Mouse (Mus musculus) embryo, embryonic 10 days (tissue): Measurements from ENCODE around the gene Gp9.

ENCODE experiments used
- DNase-seq: peaks from one replicate; pipeline ENCODE4 v3.0.0-alpha.2; 2015; ENCODE audit warnings: low spot score

Gp9 gene

DNA sequence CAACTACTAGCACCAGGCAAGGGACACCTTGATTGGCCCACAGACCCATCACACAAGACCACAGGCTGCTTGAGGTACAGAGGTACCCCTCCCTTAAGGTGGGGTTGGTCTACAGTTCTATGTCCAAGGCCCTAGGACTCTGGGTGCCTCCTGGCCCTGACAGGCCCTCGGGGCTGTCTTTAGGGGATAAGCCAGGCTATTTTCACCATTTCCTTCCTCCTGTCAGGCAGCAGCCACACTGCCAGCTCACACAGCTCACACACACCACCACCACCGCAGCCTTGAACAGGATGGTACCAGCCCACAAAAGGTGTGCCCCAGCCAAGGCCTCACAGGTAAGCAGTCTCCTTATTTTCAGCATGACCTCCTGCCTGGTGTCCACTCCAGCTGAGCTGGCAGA lies at the start of gene Gp9:
Gene Gp9, plus strand, starts transcription at position 231 of the 400 bp plus-strand sequence.
- DNase-seq: no peak

DNA sequence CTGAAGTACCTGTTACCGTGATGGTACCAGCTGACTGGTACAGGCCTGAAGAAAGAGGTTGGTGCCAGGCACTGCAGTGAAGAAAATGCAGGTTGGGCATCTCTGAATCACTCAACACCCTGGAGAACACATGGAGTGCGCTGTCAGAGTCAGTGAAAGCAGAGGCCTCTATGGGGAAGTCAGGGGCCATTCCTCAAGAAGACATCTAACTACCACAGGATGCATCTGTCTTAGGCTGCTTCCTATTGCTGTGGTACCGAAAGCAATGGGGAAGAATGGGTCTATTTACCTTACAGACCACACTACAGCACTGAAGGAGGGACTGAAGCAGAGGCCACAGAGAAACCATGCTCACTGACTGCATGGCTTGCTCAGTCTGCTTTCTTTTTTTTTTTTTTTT lies 49.8 kb upstream of the Gp9 start:
- DNase-seq: no peak

DNA sequence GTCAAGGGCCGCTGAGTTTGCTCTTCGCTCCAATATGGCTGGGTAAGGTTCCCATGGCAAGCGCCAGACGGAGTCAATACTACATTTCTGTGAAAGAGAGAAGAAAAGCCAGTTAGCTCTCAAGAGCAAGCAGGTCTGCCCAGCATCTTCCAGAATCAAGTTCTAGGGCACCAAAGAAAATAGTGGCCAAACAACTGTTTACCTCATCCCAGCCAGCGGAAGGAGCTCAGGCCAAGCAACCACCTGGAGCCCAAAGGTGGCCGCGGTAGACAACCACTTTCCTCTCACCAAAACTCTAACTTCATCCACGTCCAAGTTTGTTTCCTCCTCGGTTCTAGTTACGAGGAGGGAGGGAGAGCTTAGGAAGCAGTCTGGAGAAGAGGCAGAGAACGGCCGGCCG lies 47.7 kb upstream of the Gp9 start:
- DNase-seq: no peak

DNA sequence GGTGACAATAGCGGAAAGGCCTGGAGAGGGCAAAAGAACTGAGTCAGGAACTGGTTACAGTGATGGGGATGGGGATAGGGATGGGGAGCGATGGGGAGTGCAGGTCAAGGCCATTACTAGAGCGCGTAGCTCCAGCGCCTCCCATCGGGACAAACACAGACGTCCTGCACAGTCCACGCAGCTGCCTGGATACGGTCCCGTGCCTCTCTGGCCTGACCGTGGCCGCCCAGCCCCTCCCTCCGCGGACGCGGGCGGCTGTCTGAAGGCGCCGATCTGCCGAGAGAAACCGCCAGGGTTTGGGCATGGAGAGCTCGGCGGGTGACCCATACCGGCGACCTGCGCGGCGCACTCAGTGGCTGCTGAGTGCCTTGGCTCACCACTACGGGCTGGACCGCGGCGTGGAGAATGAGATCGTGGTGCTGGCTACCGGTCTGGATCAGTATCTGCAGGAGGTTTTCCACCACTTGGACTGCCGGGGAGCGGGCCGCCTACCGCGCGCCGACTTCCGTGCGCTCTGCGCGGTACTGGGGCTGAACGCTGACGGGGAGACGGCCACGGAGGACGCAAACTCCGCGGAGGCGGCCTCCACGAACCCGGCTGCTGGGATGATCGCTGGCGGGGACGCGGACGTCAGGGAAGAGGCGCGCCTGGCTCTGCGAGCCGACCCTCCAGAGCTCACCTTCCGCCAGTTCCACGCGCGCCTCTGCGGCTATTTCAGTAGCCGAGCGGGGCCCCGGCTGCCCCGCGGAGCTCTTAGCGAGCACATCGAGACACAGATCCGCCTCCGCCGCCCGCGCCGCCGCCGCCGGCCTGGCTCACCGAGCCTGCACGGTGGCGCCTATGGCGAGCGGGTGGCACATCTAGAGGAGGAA lies 47.0 kb upstream of the Gp9 start, which contains the start of gene Efcc1:
Gene Efcc1, plus strand, starts transcription at position 279 of the 872 bp plus-strand sequence.
- DNase-seq: peak; percentile 65

- peak; percentile 18 for DNase-seq
Measured at GRCm38 (mm10) chr6:87731463-87732095, 46.3 kb upstream of the Gp9 start.

- DNase-seq: peak; percentile 14
Measured at GRCm38 (mm10) chr6:87732151-87733011, 45.5 kb upstream of the Gp9 start.

DNA sequence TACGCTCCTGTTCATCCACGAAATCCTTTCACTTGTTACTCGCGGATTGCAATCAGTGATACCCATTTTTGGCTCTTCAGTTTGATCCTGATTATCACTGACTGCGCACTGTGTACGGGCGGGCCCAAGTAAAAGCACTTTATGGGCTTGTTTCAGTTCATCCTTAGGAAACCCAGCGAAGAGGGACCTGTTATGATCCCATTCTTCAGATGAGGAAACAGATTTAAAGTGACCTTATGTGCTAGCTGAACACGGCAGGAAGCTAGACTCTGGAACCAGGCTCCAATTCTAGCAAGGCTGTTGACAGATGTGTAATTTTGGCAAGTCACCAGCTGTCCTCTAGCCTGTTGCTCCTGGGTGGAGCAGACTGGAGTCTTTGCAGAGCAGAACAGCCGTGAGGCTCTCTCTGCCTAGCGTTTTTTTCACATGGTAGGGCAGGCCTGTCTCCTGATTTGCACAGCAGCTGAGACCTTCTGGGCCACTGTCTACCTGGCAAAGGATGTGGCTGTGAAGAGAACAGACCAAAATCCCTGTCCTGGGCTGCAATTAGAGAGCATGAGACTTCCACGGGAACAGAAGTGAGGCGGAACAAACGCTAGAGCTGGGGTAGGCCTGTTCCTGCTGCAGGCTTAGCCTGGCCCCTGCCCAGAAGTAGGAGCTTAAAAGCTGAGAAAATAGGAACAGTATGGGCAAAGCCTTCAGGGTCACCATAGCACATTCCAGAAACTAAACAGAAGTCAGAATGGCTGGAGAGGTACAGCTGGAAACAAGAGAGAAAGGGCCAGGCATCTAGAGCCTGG lies 44.5 kb upstream of the Gp9 start:
- no peak for DNase-seq

DNA sequence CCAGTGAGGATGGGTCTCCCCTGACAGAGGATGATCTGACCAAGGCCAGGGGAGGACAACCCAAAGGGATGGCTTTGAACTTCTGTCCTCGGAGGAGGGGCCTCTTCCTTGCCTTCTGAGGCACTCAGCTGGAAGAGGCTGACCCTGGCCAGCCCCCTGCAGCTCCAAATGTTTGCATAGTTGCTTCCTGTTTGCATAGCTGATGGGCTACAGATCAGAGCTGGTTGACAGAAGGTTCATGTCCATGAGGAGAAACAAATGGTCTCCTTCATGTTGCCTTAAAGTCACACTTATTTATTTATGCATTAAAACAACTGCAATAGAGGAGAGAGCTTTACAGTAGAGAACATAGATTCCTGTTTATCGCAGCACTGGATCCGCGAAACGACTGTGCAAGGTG lies 43.7 kb upstream of the Gp9 start:
- peak; percentile 34 for DNase-seq

- no peak for DNase-seq
Measured at GRCm38 (mm10) chr6:87736923-87737322, 40.9 kb upstream of the Gp9 start.

GRCm38 (mm10) chr6:87737921-87738626 lies 39.8 kb upstream of the Gp9 start:
- peak; percentile 85 for DNase-seq

GRCm38 (mm10) chr6:87739898-87740297 lies 38.0 kb upstream of the Gp9 start:
- no peak for DNase-seq

DNA sequence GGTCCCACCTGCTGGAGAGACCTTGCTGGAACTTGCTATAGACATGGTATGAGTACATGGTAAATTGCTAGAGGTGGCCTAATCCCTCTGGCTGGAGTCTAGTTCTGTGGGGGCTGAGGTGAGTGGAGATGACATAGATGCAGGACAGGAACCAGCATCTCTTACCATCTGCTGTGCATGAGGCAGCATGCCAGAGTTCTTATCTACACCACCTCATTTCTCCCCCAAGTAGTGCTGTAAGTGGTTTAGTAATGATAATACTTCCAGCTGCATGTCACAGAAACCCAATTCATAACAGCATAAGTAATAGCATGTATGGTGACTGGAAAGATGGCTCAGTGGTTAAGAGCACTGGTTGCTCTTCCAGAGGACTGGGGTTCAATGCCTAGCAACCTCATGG lies 37.4 kb upstream of the Gp9 start:
- DNase-seq: no peak

DNA sequence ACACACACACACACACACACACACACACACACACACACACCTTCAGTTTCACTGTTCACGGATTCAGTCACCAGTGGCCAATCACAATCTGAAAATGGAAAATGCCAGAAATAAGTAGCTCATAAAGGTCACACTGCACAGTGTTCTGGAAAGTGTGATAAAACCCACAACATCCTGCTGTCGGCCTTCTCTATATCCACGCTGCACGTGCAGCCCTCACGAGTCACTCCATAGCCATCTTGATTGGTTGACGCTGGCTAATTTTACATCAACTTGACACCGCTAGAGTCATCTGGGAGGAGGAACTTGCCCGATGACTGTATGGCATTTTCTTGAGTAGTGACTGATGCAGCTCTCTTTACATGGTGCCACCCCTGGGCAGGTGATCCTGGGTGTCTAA lies 35.9 kb upstream of the Gp9 start:
- no peak for DNase-seq

DNA sequence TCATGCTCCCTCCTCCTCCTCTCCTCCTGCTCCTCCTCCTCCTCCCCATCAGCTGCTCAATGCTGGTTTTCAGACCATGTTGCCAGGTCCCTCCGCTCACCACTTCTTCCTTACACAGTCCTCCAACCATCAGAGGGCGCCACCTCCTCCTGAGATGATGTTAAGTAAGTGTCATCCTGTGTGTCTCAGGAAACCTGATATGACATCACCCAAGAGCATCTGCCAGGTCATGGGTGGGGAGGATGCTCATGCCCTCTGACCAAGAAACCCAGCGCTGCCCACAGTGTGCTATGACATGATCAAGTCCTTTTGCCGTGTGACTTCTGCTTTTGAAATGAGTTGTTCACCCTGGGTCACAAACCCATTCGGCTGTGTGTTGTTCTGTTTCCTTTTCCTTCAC lies 35.1 kb upstream of the Gp9 start:
- no peak for DNase-seq

DNA sequence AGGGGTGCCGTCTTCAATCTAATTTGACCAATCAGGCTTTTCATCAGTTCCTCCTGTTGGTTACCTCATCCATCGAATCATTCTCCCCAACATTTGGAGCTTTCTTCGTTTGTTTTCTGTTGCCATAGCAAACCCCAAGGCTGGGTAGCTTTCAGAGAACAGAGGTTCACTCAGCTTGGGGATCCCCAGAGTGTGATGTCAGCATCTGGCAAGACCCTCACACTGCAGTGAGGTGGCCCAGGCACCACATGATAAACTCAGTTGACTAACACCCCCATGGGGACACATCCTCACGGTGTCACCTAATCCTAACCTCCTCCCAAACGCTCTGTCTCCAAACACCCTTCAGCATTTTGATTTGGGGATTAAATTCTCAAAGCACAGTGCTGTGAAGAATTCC lies 34.6 kb upstream of the Gp9 start:
- DNase-seq: no peak

DNA sequence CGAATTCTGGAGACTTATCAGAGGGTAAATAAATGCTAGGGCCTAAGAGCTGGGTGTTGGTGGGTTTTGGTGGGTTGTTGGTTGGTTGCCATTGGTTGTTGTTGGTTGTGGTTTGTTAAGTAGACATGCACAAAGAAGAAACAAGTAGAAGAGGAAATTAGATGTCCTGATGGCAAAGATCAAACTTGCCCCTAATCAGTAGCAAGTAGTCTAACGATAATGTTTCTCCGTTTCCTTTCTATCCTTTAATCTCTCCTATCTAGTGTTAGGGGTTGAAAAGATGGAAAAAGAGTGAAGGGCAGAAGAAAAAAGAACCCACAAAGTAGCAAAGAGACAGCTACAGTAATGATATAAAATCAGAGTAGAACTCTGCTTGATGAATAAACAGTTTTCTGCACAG lies 33.2 kb upstream of the Gp9 start:
- no peak for DNase-seq

DNA sequence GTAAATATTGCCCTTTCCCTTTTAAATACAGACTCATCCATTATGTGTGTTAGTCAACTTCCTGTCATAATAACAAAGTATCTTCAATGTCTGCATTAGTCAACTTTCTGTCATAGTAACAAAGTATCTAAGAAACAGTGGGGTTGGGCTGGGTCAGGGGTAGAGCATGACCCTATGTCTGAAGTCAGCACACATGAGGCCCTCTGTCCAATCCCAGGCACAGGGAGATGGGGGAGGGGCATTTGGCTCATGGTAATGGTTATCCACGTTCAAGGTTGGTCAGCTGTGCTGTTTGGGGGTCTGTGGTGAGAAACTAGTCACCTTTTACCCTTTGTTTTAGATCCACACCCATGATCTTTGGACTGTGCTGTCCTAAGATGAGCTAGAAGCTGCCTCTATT lies 32.6 kb upstream of the Gp9 start:
- DNase-seq: no peak

DNA sequence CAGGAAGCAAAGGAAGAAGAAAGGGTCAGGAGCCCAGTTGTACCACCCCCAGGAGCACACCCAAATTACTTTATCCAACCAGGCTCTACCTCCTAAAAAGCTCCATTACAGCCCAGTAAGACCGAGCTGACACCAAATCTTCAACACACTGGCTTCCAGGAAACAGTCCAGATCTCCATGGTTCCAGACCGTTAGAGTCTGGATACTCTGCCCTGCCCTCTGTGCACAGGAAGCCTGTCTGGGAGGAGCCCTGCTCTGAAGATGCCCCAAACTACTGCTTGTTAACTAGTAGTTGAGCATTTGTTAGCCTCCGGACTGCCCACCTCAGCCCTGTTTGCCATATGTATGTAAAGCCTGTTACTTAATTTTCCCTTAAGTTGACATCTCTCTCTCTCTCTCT lies 31.8 kb upstream of the Gp9 start:
- no peak for DNase-seq

DNA sequence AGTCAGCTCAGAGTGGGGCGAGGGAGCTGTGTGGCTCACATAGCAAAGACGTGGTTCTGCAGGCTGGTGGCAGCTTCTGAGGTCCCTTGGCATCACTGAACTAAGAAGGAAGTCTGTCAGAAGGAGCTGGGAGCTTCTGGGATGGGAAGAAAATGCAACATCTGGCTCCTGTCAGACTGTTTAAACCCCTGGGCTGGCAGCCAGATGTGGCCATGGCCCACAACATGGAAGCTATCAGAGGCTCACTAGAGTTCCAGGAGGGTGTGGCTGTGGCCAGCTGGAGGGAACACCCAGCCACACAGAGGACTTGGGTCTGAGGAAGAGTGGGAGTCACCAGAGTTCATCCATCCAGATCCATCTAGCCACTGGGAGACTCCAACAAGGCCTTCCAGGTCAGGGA lies 31.0 kb upstream of the Gp9 start:
- no peak for DNase-seq

DNA sequence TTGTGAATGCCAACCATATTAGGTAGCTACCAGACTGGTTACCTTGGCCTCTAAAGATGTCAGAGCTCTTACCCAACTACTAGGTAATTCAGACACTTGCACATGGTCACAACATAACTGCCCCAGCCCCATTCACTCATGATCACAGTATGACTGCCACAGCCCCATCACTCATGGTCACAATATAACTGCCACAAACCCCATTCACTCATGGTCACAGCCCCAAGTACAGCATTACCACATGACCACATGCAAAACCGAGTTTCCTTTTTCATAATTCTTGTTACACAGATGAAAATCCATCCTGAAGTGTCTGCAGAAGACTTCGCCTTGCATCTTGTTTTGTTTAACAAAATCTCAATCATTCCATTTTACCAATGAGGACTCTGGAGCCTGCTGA lies 29.8 kb upstream of the Gp9 start:
- no peak for DNase-seq

- no peak for DNase-seq
Measured at GRCm38 (mm10) chr6:87748531-87748930, 29.3 kb upstream of the Gp9 start.
